In the genomic region with DNA sequence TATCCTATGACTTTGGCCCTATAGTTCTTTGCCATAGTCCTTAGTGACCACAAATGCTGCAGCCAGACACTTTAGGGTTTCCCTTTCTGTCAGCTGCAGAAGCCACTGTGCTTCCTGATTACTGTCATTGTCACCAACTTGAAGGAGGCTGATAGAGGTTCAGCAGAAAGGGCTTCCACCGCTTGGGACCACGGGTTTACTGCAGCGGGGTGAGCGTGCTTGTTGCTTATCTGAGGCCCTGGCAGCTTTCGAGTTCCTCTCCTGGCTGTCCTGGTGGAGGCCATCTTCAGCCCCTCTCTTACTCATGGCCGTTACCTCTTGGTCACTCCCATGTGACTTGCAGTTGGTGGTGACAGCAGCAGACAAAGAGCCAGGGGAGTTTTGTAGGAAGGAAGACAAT, we compare ENCODE assay signal across 20 mouse cellular contexts. TPM values are rescaled to one million over a fixed set of nuclear protein-coding genes. Genes with fewer than 3 reads are reported as not detected.
"Had no signal": no experiment of that assay in that cellular context is flagged by ENCODE, and none has a peak within 500 bp of the region (broad histone marks: within the 10 kb centered on the region; RNA-seq: fewer than 3 reads in every experiment).

No protein-coding gene starts in this region.

- H3K9ac ChIP-seq: limb, embryonic 12.5 days; lung, embryonic 15.5 days; midbrain, embryonic 12.5 days; neural tube, embryonic 13.5 days; stomach, embryonic 15.5 days had no signal

- H3K27ac ChIP-seq: layer of hippocampus, adult 2 months; limb, embryonic 12.5 days; lung, embryonic 15.5 days; midbrain, embryonic 12.5 days; neural tube, embryonic 13.5 days; stomach, embryonic 15.5 days had no signal

- H3K4me3 ChIP-seq: layer of hippocampus, adult 2 months; limb, embryonic 12.5 days; lung, embryonic 15.5 days; midbrain, embryonic 12.5 days; neural tube, embryonic 13.5 days; stomach, embryonic 15.5 days had no signal

- H3K27me3 ChIP-seq: limb, embryonic 12.5 days; lung, embryonic 15.5 days; midbrain, embryonic 12.5 days; neural tube, embryonic 13.5 days; stomach, embryonic 15.5 days had no signal

- H3K36me3 ChIP-seq: midbrain, embryonic 12.5 days; neural tube, embryonic 13.5 days had no signal

- H3K9me3 ChIP-seq: limb, embryonic 12.5 days; lung, embryonic 15.5 days; midbrain, embryonic 12.5 days; neural tube, embryonic 13.5 days; stomach, embryonic 15.5 days had no signal

- ATAC-seq: midbrain, embryonic 16.5 days had no signal

- DNase-seq: kidney, adult 18-20 months; kidney, postnatal 10 days; kidney, postnatal 4 days; lung, postnatal 14 days; retina, postnatal 1 day; right cerebral cortex, postnatal 4 days; thymus, adult 2 months; thymus, postnatal 25 days had no signal

- H3K4me2 ChIP-seq: limb, embryonic 12.5 days; lung, embryonic 15.5 days; midbrain, embryonic 12.5 days; neural tube, embryonic 13.5 days; stomach, embryonic 15.5 days had no signal

RNA-seq across cellular contexts. Expression of a gene that starts 21.4 kb away (rescaled TPM):
- total RNA-seq: liver, adult 2 months; megakaryocyte-erythroid progenitor cell, adult 5-6 weeks had no signal
- polyA plus RNA-seq: limb, embryonic 12.5 days; liver, adult 2 months; midbrain, embryonic 12.5 days; neural tube, embryonic 13.5 days; spleen, adult 2 months; testis, adult 2 months; thymus, adult 2 months; urinary bladder, adult 2 months had no signal
